Mouse (Mus musculus) cerebellum, postnatal 36 days (tissue): ENCODE results near the gene Isoc2a.
A peak's percentile ranks its signal among the peaks of the same experiment; 100 is the strongest.

Source experiments
- DNase-seq, 2 experiments: peaks; one replicate each; pipeline ENCODE4 v3.0.0; 2021 to 2022; ENCODE audit warnings: mixed read lengths in 2 of 2

Gene Isoc2a

GRCm38 (mm10) chr7:4919096-4919495, 42.1 kb downstream of the Isoc2a start:
- no peak for DNase-seq

DNA sequence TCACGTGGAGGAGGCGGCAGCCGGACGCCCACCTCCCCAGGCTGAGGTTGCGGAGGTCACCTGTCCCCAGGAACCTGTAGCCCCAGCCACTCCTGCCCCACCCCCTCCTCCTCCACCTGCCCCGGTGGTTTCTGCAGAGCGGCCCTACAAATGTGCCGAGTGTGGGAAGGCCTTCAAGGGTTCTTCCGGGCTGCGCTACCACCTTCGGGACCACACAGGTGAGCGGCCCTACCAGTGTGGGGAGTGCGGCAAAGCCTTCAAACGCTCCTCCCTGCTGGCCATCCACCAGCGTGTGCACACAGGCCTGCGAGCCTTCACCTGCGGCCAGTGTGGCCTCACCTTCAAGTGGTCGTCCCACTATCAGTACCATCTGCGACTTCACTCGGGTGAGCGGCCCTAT, 43.0 kb downstream of the Isoc2a start:
- DNase-seq: peak in 1 of 2 experiments; percentile 9

- DNase-seq: no peak
Observed at GRCm38 (mm10) chr7:4920496-4920895, 43.5 kb downstream of the Isoc2a start.

GRCm38 (mm10) chr7:4920976-4921823, 44.2 kb downstream of the Isoc2a start:
- DNase-seq: peak in 1 of 2 experiments; percentile 16

DNA sequence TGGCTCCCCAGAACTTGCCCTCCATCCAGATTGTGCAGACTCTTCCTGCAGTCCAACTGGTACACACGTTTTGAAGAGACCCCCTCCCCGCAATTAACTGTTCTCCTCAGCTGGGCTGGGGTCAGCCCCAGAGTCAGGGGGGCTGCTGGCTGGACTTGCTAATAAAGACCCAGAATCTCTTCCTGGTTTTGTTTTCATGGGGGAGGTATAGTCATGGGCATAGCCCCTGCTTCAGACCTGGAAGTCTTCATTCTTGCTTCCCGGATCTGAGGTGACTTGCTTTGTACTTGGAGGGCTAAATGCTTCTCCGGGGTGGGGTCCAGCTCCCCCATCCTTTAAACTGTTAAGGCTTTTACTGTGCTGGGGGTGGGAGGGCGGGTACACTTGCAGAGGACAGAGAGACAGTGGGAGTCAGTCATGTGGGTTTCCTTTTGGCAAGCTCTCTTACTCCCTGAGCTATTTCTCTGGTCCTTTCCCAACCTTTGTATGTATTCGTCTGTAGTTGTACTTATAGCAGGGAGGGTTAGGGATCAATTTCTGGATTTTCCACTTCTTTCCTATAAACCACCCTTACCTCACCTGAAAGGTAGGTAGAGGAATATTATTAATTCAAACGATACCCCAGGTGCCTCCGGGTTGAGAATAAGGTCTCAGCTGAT, 45.0 kb downstream of the Isoc2a start, which contains the start of gene Nat14:
Gene Nat14, plus strand, starts transcription at position 205 of the 659 bp plus-strand sequence.
- DNase-seq: no peak

DNA sequence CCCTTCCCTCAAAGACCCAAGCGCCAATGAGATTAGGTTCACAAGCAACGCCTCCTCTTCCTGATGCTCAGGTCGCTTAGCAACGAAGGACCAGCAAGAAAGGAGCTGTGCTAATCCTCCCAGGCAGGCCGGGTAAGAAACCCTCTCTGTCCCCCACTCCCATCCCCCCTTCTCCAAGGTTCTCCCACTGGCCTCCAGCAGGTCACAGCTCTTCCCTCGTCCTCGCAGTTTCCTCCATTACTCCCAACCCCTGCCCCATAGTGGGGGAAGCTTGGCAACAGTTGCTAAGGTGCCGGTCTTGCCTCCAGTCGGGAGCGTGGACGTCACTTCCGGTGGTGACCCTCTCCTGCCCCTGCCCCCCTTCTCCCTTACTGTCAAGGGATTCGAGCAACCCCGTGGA, 45.6 kb downstream of the Isoc2a start:
- peak; percentile 77 to 78 for DNase-seq

DNA sequence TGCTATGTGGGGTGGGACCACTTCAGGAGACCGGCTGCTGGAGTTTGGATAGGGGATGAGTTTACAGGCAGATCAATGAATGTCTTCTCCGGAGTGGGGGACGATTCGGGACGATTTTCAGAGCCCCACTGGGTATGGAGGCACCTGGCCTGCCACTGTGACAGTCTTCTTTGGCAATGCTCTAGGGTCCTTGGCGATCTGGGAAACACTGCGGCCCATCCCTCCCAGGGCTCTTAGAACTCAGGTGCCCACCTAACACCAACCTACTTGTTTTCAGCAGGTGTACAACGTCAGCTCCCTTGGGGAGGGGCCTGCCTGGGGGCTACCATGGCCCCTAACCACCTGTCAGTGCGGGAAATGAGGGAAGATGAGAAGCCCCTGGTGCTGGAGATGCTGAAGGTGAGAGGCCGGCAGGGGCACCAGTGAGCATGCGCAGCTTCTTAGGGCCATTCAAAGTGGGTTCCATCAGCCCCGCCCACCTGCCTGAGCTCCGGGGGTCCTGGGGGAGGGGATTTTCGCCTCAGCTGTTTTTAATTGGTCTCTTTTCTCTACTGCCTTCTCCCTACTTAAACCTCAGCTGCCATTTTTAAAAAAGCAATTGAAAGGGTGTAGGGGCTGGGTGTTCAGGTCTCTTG, 46.1 kb downstream of the Isoc2a start:
- DNase-seq: peak; percentile 78 to 83

DNA sequence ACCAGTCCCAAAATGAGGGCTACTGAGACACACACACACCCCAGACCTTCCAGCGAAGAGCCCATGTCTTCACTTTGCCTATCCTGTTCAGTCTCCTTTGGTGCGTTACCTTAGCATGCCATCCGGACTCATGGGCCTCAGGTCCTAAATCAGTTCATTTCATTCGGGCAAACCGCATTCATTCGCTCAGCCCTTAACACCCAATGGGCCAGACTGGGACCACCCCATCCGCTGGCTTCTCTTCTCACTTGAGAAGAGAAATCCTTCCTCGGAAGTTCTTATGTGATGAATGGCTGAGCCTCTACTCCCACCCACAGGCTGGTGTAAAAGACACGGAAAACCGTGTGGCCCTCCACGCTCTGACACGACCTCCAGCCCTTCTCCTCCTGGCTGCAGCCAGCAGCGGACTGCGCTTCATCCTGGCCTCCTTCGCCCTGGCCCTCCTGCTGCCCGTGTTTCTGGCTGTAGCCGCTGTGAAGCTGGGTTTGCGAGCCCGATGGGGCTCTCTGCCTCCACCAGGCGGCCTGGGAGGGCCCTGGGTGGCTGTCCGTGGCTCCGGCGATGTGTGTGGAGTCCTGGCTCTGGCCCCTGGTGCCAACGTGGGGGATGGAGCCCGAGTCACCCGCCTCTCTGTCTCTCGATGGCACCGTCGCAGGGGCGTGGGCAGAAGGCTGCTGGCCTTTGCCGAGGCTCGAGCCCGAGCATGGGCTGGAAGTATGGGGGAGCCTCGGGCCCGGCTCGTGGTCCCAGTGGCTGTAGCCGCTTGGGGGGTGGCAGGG, 46.8 kb downstream of the Isoc2a start:
- peak; percentile 61 to 68 for DNase-seq

- no peak for DNase-seq
Observed at GRCm38 (mm10) chr7:4924483-4924882, 47.5 kb downstream of the Isoc2a start.

- DNase-seq: no peak
Observed at GRCm38 (mm10) chr7:4924891-4925301, 47.9 kb downstream of the Isoc2a start.

DNA sequence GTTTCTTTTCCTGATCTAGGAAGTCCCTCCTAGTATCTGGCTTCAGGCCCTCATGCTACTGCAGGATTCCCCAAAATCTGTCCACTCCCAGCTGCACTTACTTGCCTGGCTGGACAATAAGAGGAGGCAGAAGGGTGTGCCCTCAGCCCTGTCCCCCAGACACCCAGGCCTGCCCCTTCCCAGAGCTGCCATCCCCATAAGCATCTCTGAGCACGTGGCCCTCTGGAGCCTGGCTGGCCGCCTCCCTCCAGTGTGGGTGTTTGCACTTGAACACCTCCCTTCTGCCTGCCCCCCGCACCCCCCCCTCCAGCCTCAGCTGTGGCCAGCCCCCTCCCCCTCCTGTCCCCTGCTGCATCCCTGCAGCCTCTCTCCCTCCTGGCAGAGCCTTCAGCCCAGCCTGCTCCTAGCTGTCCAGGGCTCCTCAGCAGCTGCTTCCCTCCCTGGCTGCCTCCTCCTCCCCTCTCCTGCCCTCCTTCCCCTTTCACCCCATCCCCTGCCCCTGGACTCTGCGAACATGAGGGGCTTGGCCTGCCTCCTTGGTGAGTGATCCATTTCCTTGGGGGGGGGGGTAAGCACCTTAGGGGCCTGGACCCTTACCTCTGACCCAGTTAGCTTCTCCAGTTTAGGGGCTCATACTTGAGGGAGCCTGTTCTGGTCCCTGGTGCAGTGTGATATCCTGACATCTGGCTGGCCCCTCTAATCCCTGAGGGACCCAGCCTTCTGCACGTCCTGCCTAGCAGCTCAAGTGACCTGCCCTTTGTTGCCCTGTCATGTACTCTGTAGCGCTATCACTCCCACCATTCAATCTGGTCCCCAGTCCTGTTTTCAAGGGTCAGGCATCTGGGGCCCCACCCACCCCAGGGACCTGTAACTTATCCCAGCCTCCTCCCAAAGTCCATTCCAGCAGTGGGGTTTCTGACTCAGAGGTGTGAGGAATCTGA, 48.8 kb downstream of the Isoc2a start, which contains the start of gene Ssc5d:
Gene Ssc5d, plus strand, starts transcription at position 345 of the 941 bp plus-strand sequence.
- no peak for DNase-seq

GRCm38 (mm10) chr7:4926849-4927248, 49.9 kb downstream of the Isoc2a start:
- DNase-seq: no peak

GRCm38 (mm10) chr7:4927711-4928110, 50.8 kb downstream of the Isoc2a start:
- no peak for DNase-seq

GRCm38 (mm10) chr7:4928323-4928722, 51.4 kb downstream of the Isoc2a start:
- DNase-seq: no peak

DNA sequence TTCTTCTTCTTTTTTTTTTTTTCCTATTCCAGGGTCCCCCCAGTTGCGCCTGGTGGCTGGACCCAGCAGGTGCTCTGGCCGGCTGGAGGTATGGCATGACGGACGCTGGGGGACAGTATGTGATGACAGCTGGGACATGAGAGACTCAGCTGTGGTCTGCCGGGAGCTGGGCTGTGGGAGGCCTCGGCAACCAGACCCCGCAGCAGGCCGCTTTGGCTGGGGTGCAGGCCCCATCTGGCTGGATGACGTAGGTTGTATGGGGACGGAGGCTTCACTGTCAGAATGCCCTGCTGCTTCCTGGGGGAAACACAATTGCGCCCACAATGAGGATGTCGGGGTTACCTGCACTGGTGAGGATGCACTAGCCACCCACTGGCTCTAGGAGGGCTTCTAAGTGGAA, 56.1 kb downstream of the Isoc2a start:
- no peak for DNase-seq

GRCm38 (mm10) chr7:4934160-4934914, 57.4 kb downstream of the Isoc2a start:
- no peak for DNase-seq

DNA sequence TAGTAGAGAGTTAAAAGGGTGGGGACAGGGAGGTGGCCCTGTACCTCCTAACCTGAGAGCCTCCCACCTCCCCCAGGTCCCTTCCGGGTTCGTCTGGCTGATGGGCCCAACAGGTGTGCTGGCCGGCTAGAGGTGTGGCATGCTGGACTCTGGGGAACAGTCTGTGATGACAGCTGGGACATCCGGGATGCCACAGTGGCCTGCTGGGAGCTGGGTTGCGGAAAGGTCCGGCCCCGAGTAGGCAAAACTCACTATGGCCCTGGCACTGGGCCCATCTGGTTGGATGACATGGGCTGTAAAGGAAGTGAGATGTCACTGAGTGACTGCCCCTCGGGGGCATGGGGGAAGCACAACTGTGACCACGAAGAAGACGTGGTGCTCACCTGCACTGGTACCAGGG, 59.9 kb downstream of the Isoc2a start:
- no peak for DNase-seq

DNA sequence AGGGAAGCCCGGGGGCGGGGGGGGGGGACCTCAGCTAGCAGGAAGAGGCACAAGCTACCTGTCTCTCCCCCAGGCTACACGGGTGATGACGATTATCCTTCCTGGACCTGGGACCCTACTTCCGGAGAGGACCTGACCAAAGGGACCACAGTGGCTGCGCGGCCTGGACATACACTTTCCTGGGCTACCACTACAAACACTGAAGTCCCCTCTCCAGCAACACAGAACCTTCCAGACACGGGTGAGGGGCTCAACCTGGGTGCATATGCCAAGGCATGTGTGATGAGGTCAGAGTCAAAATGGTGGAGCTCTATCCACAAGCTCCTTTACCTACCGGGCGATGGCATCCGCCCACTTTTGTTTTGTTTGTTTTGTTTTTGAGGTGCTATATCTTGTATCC, 60.4 kb downstream of the Isoc2a start:
- DNase-seq: no peak

DNA sequence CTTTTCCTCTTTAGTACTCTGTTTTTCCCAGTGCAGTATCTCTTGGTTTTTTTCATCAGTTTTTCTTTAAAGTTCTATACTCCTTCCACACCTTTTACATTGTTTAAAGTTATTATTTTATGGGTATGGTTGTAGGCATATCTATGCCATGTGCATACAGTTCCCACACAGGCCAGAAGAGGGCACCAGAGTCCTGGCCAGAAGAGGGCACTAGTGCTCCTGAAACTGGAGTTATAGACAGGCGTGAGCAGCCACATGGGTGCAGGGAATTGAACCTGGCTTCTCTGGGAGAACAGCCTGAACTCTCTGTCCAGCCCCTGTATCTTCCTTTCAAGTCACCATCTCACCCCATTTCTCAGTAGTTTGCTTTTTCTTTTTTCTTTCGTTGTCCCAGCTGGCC, 61.5 kb downstream of the Isoc2a start:
- peak; percentile 79 to 82 for DNase-seq

GRCm38 (mm10) chr7:4940068-4940479, 63.1 kb downstream of the Isoc2a start:
- DNase-seq: peak; percentile 82 to 86

DNA sequence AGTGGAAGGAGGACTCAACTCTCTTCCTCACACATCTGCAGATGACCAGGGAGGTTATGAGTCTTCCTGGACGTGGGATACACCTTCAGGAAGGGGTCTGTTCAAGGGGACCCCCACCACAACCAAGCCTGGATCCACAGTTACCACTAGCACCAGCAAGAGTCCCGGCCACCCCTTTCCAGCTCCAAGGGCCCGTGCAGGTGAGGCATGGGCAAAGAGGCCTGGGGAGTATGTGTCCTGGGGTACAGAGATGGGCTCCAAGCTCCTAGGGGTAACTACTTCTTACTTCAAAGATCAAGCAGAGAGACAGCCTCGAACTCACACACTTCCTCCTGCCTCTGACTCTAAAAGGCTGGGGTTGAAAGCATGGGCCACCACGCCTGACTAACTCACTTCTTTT, 65.7 kb downstream of the Isoc2a start:
- no peak for DNase-seq
